Mouse (Mus musculus): Measurements from ENCODE around the gene Grk6. TPM values are rescaled to one million over a fixed set of nuclear protein-coding genes. Genes with fewer than 3 reads are reported as not detected.

Gene Grk6
- polyA plus RNA-seq, 1 experiment = 228 TPM

- no peaks in the 10 kb centered on the region for H3K36me3 ChIP-seq (ENCODE audit: control insufficient read depth, insufficient read depth, low read length)
- H3K4me1 ChIP-seq (replicated peaks; ENCODE audit: control insufficient read depth, insufficient read depth, low read length) = peaks cover 19% of the 10 kb centered on the region
- TF ChIP-seq POLR2A (IDR thresholded peaks at IDR 0.05; ENCODE audit: control insufficient read depth, extremely low read depth, insufficient read depth, low read length, poor library complexity) = no peak
- peak; percentile 99 for TF ChIP-seq CTCF (IDR thresholded peaks at IDR 0.05; ENCODE audit: borderline replicate concordance, control insufficient read depth, extremely low read depth, insufficient read depth, low read length, poor library complexity)
- DNase-seq = peak; percentile 82
- peaks cover 10% of the 10 kb centered on the region; the same call in 1 of the 2 replicates for H3K27me3 ChIP-seq (ENCODE audit: control insufficient read depth, insufficient read depth, low read length)
- WGBS = under 1% methylated on average over 54 of the region's 54 CpGs
- H3K27ac ChIP-seq (ENCODE audit: control insufficient read depth, insufficient read depth, low read length) = no peak overlapping the region
- peak overlapping the region; percentile 44 for H3K4me3 ChIP-seq (ENCODE audit: control insufficient read depth, insufficient read depth, low read length)
These were observed 26.4 kb downstream of the Grk6 start for GRCm38 (mm10) chr13:55471156-55471818.

- H3K27me3 ChIP-seq (ENCODE audit: control insufficient read depth, insufficient read depth, low read length) = peaks cover 10% of the 10 kb centered on the region; the same call in 1 of the 2 replicates
- under 1% methylated on average over 31 of the region's 31 CpGs for WGBS
- no peak for DNase-seq
- TF ChIP-seq POLR2A (IDR thresholded peaks at IDR 0.05; ENCODE audit: control insufficient read depth, extremely low read depth, insufficient read depth, low read length, poor library complexity) (no peak), CTCF (IDR thresholded peaks at IDR 0.05; ENCODE audit: borderline replicate concordance, control insufficient read depth, extremely low read depth, insufficient read depth, low read length, poor library complexity) (no peak)
- H3K36me3 ChIP-seq (ENCODE audit: control insufficient read depth, insufficient read depth, low read length) = no peaks in the 10 kb centered on the region
- H3K4me3 ChIP-seq (ENCODE audit: control insufficient read depth, insufficient read depth, low read length) = peak overlapping the region; percentile 44
- H3K4me1 ChIP-seq (replicated peaks; ENCODE audit: control insufficient read depth, insufficient read depth, low read length) = peaks cover 19% of the 10 kb centered on the region
- no peak overlapping the region for H3K27ac ChIP-seq (ENCODE audit: control insufficient read depth, insufficient read depth, low read length)
These were observed 26.9 kb downstream of the Grk6 start for GRCm38 (mm10) chr13:55471819-55472131.

DNA sequence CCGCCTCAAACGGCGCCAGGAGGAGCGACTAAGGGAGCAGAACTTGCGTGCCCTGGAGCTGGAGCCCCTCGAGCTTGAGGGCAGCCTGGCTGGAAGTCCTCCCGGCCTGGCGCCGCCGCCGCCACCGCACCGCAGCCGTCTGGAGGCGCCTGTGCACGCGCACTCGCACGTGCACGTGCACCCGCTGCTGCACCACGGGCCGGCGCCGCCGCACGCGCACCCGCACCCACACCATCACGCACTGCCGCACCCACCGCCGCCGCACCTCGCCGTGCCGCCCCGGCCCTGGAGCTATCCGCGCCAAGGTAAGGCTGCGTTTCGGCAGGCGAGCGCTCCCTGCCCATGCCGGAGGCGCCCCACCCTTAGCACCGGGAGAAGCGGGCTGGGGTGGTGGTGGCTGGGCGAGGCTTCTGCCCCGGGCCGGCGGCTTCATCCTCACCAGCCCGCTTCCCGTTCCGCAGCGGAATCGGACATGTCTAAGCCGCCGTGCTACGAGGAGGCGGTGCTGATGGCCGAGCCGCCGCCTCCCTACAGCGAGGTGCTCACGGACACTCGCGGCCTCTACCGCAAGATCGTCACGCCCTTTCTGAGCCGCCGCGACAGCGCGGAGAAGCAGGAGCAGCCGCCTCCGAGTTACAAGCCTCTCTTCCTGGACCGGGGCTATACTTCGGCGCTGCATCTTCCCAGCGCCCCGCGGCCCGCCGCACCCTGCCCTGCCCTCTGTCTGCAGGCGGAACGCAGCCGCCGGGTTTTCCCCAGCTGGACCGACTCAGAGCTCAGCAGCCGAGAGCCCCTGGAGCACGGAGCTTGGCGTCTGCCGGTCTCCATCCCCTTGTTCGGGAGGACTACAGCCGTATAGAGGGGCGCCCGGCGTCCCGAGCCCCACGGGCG lies 27.5 kb downstream of the Grk6 start:
- H3K36me3 ChIP-seq (ENCODE audit: control insufficient read depth, insufficient read depth, low read length) = no peaks in the 10 kb centered on the region
- peak; percentile 52 for DNase-seq
- TF ChIP-seq POLR2A (IDR thresholded peaks at IDR 0.05; ENCODE audit: control insufficient read depth, extremely low read depth, insufficient read depth, low read length, poor library complexity) = no peak
- WGBS = 1% methylated on average over 92 of the region's 103 CpGs
- peaks cover 10% of the 10 kb centered on the region; the same call in 1 of the 2 replicates for H3K27me3 ChIP-seq (ENCODE audit: control insufficient read depth, insufficient read depth, low read length)
- peak overlapping the region; percentile 44 for H3K4me3 ChIP-seq (ENCODE audit: control insufficient read depth, insufficient read depth, low read length)
- H3K4me1 ChIP-seq (replicated peaks; ENCODE audit: control insufficient read depth, insufficient read depth, low read length) = peaks cover 19% of the 10 kb centered on the region
- no peak overlapping the region for H3K27ac ChIP-seq (ENCODE audit: control insufficient read depth, insufficient read depth, low read length)

DNA sequence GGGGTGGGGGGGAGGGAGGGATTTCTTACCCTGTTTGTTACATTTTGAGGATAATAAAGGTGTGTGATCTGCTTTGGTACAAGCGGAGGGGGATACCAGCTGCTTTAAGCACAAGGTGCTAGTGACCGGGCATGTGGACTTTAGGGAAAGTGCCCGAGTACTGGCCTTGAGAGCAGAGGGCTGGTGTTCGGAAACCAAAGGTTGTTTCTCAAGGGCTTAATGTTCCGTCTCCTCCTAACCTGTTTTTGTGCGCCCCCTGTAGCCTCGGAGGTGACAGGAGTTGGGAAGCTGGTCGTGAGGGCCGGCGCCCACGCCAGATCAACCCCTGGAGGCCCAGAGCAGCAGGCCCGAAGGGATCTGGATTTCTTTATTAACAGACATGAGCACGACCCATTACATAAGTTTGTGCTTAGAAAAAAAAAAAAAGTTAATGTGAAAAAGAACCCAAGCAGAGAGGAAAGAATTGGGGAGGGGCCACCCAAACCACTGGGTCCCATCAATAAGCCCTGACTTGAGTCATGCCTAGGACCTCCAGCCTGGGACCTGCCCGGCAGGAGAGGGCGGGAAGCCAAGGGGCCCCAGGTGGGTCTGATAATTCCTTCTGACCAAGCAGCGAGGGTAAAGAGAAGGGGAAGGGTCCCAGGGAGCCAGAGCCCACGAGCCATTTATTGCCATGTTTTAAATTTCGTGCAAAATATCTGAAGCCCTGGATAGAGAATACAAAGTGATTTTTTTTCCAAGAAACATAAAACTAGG lies 28.4 kb downstream of the Grk6 start:
- TF ChIP-seq CTCF (IDR thresholded peaks at IDR 0.05; ENCODE audit: borderline replicate concordance, control insufficient read depth, extremely low read depth, insufficient read depth, low read length, poor library complexity) (0 out of 2 replicates have a peak, but pooled peaks have one; percentile 9), POLR2A (IDR thresholded peaks at IDR 0.05; ENCODE audit: control insufficient read depth, extremely low read depth, insufficient read depth, low read length, poor library complexity) (no peak)
- WGBS = 32% methylated on average over 18 of the region's 18 CpGs
- H3K27me3 ChIP-seq (ENCODE audit: control insufficient read depth, insufficient read depth, low read length) = peaks cover 10% of the 10 kb centered on the region; the same call in 1 of the 2 replicates
- H3K27ac ChIP-seq (ENCODE audit: control insufficient read depth, insufficient read depth, low read length) = no peak overlapping the region
- no peak overlapping the region for H3K4me3 ChIP-seq (ENCODE audit: control insufficient read depth, insufficient read depth, low read length)
- H3K4me1 ChIP-seq (replicated peaks; ENCODE audit: control insufficient read depth, insufficient read depth, low read length) = peaks cover 19% of the 10 kb centered on the region
- no peaks in the 10 kb centered on the region for H3K36me3 ChIP-seq (ENCODE audit: control insufficient read depth, insufficient read depth, low read length)
- DNase-seq = peak; percentile 56

- H3K4me3 ChIP-seq (ENCODE audit: control insufficient read depth, insufficient read depth, low read length) = no peak overlapping the region
- no peak for DNase-seq
- no peaks in the 10 kb centered on the region for H3K36me3 ChIP-seq (ENCODE audit: control insufficient read depth, insufficient read depth, low read length)
- H3K27ac ChIP-seq (ENCODE audit: control insufficient read depth, insufficient read depth, low read length) = no peak overlapping the region
- peaks cover 24% of the 10 kb centered on the region for H3K4me1 ChIP-seq (replicated peaks; ENCODE audit: control insufficient read depth, insufficient read depth, low read length)
- peaks cover 10% of the 10 kb centered on the region; the same call in 1 of the 2 replicates for H3K27me3 ChIP-seq (ENCODE audit: control insufficient read depth, insufficient read depth, low read length)
- TF ChIP-seq CTCF (IDR thresholded peaks at IDR 0.05; ENCODE audit: borderline replicate concordance, control insufficient read depth, extremely low read depth, insufficient read depth, low read length, poor library complexity) (no peak), POLR2A (IDR thresholded peaks at IDR 0.05; ENCODE audit: control insufficient read depth, extremely low read depth, insufficient read depth, low read length, poor library complexity) (no peak)
- WGBS = 65% methylated on average over 11 of the region's 11 CpGs
These were observed 29.1 kb downstream of the Grk6 start for GRCm38 (mm10) chr13:55473961-55474360.

GRCm38 (mm10) chr13:55474621-55475069 lies 29.8 kb downstream of the Grk6 start:
- H3K4me1 ChIP-seq (replicated peaks; ENCODE audit: control insufficient read depth, insufficient read depth, low read length) = peaks cover 29% of the 10 kb centered on the region
- 51% methylated on average over 5 of the region's 5 CpGs for WGBS
- no peaks in the 10 kb centered on the region for H3K36me3 ChIP-seq (ENCODE audit: control insufficient read depth, insufficient read depth, low read length)
- peaks cover 10% of the 10 kb centered on the region; the same call in 1 of the 2 replicates for H3K27me3 ChIP-seq (ENCODE audit: control insufficient read depth, insufficient read depth, low read length)
- no peak overlapping the region for H3K27ac ChIP-seq (ENCODE audit: control insufficient read depth, insufficient read depth, low read length)
- TF ChIP-seq CTCF (IDR thresholded peaks at IDR 0.05; ENCODE audit: borderline replicate concordance, control insufficient read depth, extremely low read depth, insufficient read depth, low read length, poor library complexity) (no peak), POLR2A (IDR thresholded peaks at IDR 0.05; ENCODE audit: control insufficient read depth, extremely low read depth, insufficient read depth, low read length, poor library complexity) (no peak)
- DNase-seq = no peak
- no peak overlapping the region for H3K4me3 ChIP-seq (ENCODE audit: control insufficient read depth, insufficient read depth, low read length)
